Mouse (Mus musculus): ENCODE measurements around the gene Tdrd5.
"Not testable (repeated sequence)": the region's sequence is repeated elsewhere in the genome, so short reads cannot be mapped to it uniquely, and the experiment has no call there.

Gene Tdrd5

GRCm38 (mm10) chr1:156273647-156274046 lies 29.8 kb downstream of the Tdrd5 start:
- Histone ChIP-seq H3K4me3 (replicated peaks; ENCODE audit: low read length) (no peak overlapping the region), H3K36me3 (ENCODE audit: insufficient read depth, low read length) (no peaks in the 10 kb centered on the region), H3K4me1 (replicated peaks; ENCODE audit: low read depth, low read length) (peaks cover 41% of the 10 kb centered on the region), H3K9me3 (ENCODE audit: low read length) (no peaks in the 10 kb centered on the region), H3K27me3 (ENCODE audit: insufficient read depth, low read length) (no peaks in the 10 kb centered on the region)
- no peak for TF ChIP-seq POU5F1 (IDR thresholded peaks at IDR 0.05; ENCODE audit: borderline replicate concordance, low read length)
- no peak for TF ChIP-seq NANOG (IDR thresholded peaks at IDR 0.05; ENCODE audit: borderline replicate concordance, low read length)

GRCm38 (mm10) chr1:156271654-156272053 lies 31.8 kb downstream of the Tdrd5 start:
- H3K36me3 ChIP-seq (ENCODE audit: insufficient read depth, low read length) = no peaks in the 10 kb centered on the region
- H3K27me3 ChIP-seq (ENCODE audit: insufficient read depth, low read length) = no peaks in the 10 kb centered on the region
- TF ChIP-seq NANOG (IDR thresholded peaks at IDR 0.05; ENCODE audit: borderline replicate concordance, low read length) = no peak
- TF ChIP-seq POU5F1 (IDR thresholded peaks at IDR 0.05; ENCODE audit: borderline replicate concordance, low read length) = no peak
- TF ChIP-seq CTCF (conservative IDR thresholded peaks at IDR 0.05; ENCODE audit: low read length) = no peak
- no peak overlapping the region for H3K4me3 ChIP-seq (replicated peaks; ENCODE audit: low read length)
- no peaks in the 10 kb centered on the region for H3K9me3 ChIP-seq (ENCODE audit: low read length)
- peaks cover 50% of the 10 kb centered on the region for H3K4me1 ChIP-seq (replicated peaks; ENCODE audit: low read depth, low read length)

GRCm38 (mm10) chr1:156270471-156270870 lies 33.0 kb downstream of the Tdrd5 start:
- no peaks in the 10 kb centered on the region for H3K9me3 ChIP-seq (ENCODE audit: low read length)
- TF ChIP-seq POU5F1 (IDR thresholded peaks at IDR 0.05; ENCODE audit: borderline replicate concordance, low read length) (no peak), NANOG (IDR thresholded peaks at IDR 0.05; ENCODE audit: borderline replicate concordance, low read length) (no peak), CTCF (conservative IDR thresholded peaks at IDR 0.05; ENCODE audit: low read length) (no peak)

GRCm38 (mm10) chr1:156268546-156268945 lies 34.9 kb downstream of the Tdrd5 start:
- H3K27me3 ChIP-seq (ENCODE audit: insufficient read depth, low read length); H3K9me3 ChIP-seq (ENCODE audit: low read length); H3K36me3 ChIP-seq (ENCODE audit: insufficient read depth, low read length): not testable (repeated sequence)
- H3K4me1 ChIP-seq (replicated peaks; ENCODE audit: low read depth, low read length) = peaks cover 53% of the 10 kb centered on the region
- H3K4me3 ChIP-seq (replicated peaks; ENCODE audit: low read length) = 0 out of 2 replicates have a peak overlapping the region, but pooled peaks have one; percentile 29
- TF ChIP-seq POU5F1 (IDR thresholded peaks at IDR 0.05; ENCODE audit: borderline replicate concordance, low read length) = peak; percentile 27; the same call in 1 of the 2 replicates

More at GRCm38 (mm10) chr1:156270471-156270870, 33.0 kb downstream of the Tdrd5 start:
- H3K36me3 ChIP-seq (ENCODE audit: insufficient read depth, low read length) = no peaks in the 10 kb centered on the region
- H3K4me3 ChIP-seq (replicated peaks; ENCODE audit: low read length) = no peak overlapping the region
- H3K27me3 ChIP-seq (ENCODE audit: insufficient read depth, low read length) = no peaks in the 10 kb centered on the region
- H3K4me1 ChIP-seq (replicated peaks; ENCODE audit: low read depth, low read length) = peaks cover 52% of the 10 kb centered on the region

- H3K4me1 ChIP-seq (replicated peaks; ENCODE audit: low read depth, low read length) = peaks cover 29% of the 10 kb centered on the region
- TF ChIP-seq CTCF (conservative IDR thresholded peaks at IDR 0.05; ENCODE audit: low read length) (no peak), POU5F1 (IDR thresholded peaks at IDR 0.05; ENCODE audit: borderline replicate concordance, low read length) (no peak), NANOG (IDR thresholded peaks at IDR 0.05; ENCODE audit: borderline replicate concordance, low read length) (no peak)
- no peaks in the 10 kb centered on the region for H3K36me3 ChIP-seq (ENCODE audit: insufficient read depth, low read length)
- no peak overlapping the region for H3K4me3 ChIP-seq (replicated peaks; ENCODE audit: low read length)
- H3K27me3 ChIP-seq (ENCODE audit: insufficient read depth, low read length) = no peaks in the 10 kb centered on the region
- H3K9me3 ChIP-seq (ENCODE audit: low read length) = no peaks in the 10 kb centered on the region
Measured at GRCm38 (mm10) chr1:156263946-156264345, 39.5 kb downstream of the Tdrd5 start.

GRCm38 (mm10) chr1:156263352-156263751 lies 40.1 kb downstream of the Tdrd5 start:
- Histone ChIP-seq H3K4me3 (replicated peaks; ENCODE audit: low read length) (no peak overlapping the region), H3K9me3 (ENCODE audit: low read length) (no peaks in the 10 kb centered on the region), H3K4me1 (replicated peaks; ENCODE audit: low read depth, low read length) (peaks cover 29% of the 10 kb centered on the region), H3K36me3 (ENCODE audit: insufficient read depth, low read length) (no peaks in the 10 kb centered on the region), H3K27me3 (ENCODE audit: insufficient read depth, low read length) (no peaks in the 10 kb centered on the region)
- TF ChIP-seq NANOG (IDR thresholded peaks at IDR 0.05; ENCODE audit: borderline replicate concordance, low read length) = no peak
- TF ChIP-seq POU5F1 (IDR thresholded peaks at IDR 0.05; ENCODE audit: borderline replicate concordance, low read length) = no peak
- TF ChIP-seq CTCF (conservative IDR thresholded peaks at IDR 0.05; ENCODE audit: low read length) = peak; percentile 99

- Histone ChIP-seq H3K9me3 (ENCODE audit: low read length) (no peaks in the 10 kb centered on the region; the same call in 1 of the 2 replicates), H3K4me1 (replicated peaks; ENCODE audit: low read depth, low read length) (peaks cover 37% of the 10 kb centered on the region)
Measured at GRCm38 (mm10) chr1:156254866-156255265, 48.6 kb downstream of the Tdrd5 start.

GRCm38 (mm10) chr1:156251096-156251495 lies 52.4 kb downstream of the Tdrd5 start:
- not testable (repeated sequence) for H3K36me3 ChIP-seq (ENCODE audit: insufficient read depth, low read length); H3K4me3 ChIP-seq (replicated peaks; ENCODE audit: low read length); H3K9me3 ChIP-seq (ENCODE audit: low read length); H3K27me3 ChIP-seq (ENCODE audit: insufficient read depth, low read length)
- peak; percentile 54; the same call in 1 of the 2 replicates for TF ChIP-seq NANOG (IDR thresholded peaks at IDR 0.05; ENCODE audit: borderline replicate concordance, low read length)
- H3K4me1 ChIP-seq (replicated peaks; ENCODE audit: low read depth, low read length) = peaks cover 30% of the 10 kb centered on the region

More at GRCm38 (mm10) chr1:156254866-156255265, 48.6 kb downstream of the Tdrd5 start:
- H3K27me3 ChIP-seq (ENCODE audit: insufficient read depth, low read length) = no peaks in the 10 kb centered on the region
- H3K4me3 ChIP-seq (replicated peaks; ENCODE audit: low read length) = no peak overlapping the region
- H3K36me3 ChIP-seq (ENCODE audit: insufficient read depth, low read length) = no peaks in the 10 kb centered on the region
- TF ChIP-seq POU5F1 (IDR thresholded peaks at IDR 0.05; ENCODE audit: borderline replicate concordance, low read length) (no peak), NANOG (IDR thresholded peaks at IDR 0.05; ENCODE audit: borderline replicate concordance, low read length) (no peak), CTCF (conservative IDR thresholded peaks at IDR 0.05; ENCODE audit: low read length) (no peak)

- Histone ChIP-seq H3K4me3 (replicated peaks; ENCODE audit: low read length) (no peak overlapping the region), H3K36me3 (ENCODE audit: insufficient read depth, low read length) (no peaks in the 10 kb centered on the region), H3K27me3 (ENCODE audit: insufficient read depth, low read length) (no peaks in the 10 kb centered on the region), H3K4me1 (replicated peaks; ENCODE audit: low read depth, low read length) (peaks cover 18% of the 10 kb centered on the region), H3K9me3 (ENCODE audit: low read length) (no peaks in the 10 kb centered on the region)
- TF ChIP-seq POU5F1 (IDR thresholded peaks at IDR 0.05; ENCODE audit: borderline replicate concordance, low read length) = no peak
- TF ChIP-seq NANOG (IDR thresholded peaks at IDR 0.05; ENCODE audit: borderline replicate concordance, low read length) = no peak
- no peak for TF ChIP-seq CTCF (conservative IDR thresholded peaks at IDR 0.05; ENCODE audit: low read length)
Measured at GRCm38 (mm10) chr1:156247893-156248292, 55.6 kb downstream of the Tdrd5 start.

Measured in E14TG2a.4 (cell line).